Mouse (Mus musculus): ENCODE results near the gene Pih1d1.

Gene Pih1d1

DNA sequence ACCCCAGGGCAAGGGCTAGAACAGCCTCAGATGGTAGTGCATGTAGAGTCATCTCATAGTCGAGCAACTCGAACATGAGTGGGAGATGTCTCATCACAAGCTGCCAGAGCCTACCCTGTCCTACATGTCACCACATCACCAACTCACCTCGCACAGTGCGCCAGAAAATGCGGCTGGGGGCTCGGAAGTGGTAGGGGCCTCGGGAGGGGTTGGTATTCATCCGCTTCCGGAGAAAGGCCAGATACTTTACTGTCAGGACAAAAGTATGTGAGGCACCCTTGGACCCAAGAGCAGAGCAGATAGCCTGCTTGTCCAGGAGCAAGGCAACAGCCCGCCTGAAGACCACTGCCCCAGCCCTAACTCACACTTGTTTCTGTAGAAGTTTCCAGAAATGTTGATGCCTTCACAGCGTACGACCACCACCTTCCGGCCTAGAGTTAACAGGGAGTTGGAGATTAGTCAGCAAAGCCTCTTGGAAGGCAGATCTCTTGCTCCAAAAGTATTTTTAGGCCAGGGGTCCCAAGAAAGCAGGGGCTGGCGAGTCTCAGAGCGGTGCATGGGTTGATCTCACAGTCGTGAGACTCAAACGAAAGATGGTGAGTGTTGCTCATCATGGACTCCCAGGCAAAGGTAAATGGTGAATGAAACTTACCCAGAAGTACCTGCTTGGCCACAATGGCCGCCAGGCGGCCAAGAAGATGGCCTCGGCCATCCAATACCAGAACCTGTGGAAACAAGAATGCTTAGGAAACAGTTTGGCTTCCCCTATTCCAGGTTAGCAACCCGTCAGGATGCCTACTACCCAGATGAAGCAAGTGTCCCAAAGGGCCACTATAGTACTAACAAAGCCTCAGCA lies 27.0 kb upstream of the Pih1d1 start:
- DNase-seq, result no peak

GRCm38 (mm10) chr7:45127700-45128224 lies 26.3 kb upstream of the Pih1d1 start:
- DNase-seq, result no peak

DNA sequence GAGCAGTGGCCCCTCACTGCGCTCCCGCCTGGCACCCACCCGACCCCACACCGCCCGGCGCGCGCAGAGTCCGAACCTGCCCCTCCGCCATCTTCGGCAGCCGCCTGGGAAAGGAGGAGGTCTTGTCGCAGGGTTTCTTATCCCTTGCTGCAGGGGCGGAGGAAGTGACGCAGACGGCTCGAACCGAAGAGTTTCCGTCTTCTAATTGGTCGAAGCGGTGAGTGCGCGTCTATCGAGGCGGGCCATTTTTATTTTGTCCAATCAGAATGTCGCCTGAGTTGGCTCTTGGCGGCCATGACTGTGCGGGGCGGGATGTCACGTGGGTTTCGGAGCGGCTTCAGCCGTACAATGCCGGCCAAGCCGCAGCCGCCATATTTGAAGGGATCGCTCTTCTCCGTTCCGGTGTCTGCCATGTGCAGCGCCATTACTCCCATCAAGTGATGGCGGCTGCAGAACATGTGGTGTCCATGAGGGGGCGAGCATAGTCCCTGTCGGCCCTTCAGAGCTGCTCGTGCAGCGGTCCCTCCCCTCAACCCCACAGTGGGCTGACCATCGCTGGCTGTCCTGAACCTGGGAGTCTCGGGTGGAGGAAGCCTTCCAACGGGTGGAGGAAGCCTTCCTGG lies 25.4 kb upstream of the Pih1d1 start, which contains the start of gene Rpl13a:
Gene Rpl13a, minus strand, starts transcription at position 138 of the 623 bp plus-strand sequence.
- peak; percentile 99 for DNase-seq

GRCm38 (mm10) chr7:45129318-45129717 lies 24.8 kb upstream of the Pih1d1 start:
- no peak for DNase-seq

GRCm38 (mm10) chr7:45129776-45130512 lies 24.2 kb upstream of the Pih1d1 start:
- DNase-seq, result no peak

- DNase-seq, result no peak
Observed at GRCm38 (mm10) chr7:45131850-45132249, 22.3 kb upstream of the Pih1d1 start.

GRCm38 (mm10) chr7:45133446-45134159 lies 20.5 kb upstream of the Pih1d1 start:
- DNase-seq, result no peak

GRCm38 (mm10) chr7:45134544-45135026 lies 19.5 kb upstream of the Pih1d1 start:
- no peak for DNase-seq

DNA sequence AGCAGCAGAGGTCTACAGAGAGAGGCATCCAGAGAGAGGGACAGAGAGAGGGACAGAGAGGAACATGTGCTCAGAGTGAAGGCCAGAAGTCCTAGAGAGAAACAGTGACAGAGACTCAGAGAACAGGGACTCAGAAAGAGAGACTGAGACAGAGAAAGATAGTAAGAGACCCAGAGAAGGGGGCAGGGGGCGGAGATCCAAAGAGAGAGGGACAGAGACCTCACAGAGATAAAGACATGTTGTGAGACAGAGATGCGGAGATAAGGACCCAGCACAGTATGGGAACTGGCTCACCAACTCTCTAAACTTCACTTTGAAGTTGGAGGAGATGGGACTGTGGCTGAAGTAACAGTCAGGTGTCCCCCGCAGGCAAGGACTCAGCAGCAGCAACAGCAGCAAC lies 18.7 kb upstream of the Pih1d1 start:
- DNase-seq, result no peak

DNA sequence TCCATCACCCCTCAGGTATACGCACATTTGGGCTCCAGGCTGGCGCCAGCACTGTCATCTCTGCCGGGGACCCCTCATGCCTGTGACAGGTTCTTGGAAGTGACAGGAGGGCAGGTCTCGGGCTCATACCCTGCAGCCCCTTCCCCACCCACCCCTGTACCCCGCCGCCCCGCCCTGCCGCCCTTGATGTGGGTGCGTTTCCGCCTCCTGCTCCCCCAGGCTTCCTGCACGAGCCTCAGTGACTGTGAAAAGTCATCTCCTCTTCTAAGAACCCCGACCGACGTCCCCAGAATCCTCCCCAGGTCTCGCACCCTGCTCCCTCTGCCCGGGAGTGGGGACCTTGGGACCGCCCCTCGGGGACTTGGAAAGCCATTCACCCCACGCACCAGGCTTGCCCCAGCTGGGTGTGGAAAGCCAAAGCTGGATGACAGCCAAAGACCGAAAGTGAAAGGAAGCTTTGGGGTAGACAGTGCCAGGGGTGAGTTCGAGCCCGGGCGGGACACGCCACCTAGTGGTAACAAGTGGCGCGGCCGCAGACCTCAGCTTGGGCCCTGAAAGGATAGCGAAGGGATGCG lies 18.0 kb upstream of the Pih1d1 start, which contains the start of the genes Gm45713 and Flt3l:
Gene Gm45713, minus strand, starts transcription at position 239 of the 575 bp plus-strand sequence.
Gene Flt3l, minus strand, starts transcription at position 440 of the 575 bp plus-strand sequence.
- peak; percentile 84 for DNase-seq

GRCm38 (mm10) chr7:45137171-45138006 lies 16.7 kb upstream of the Pih1d1 start:
- DNase-seq, result no peak

DNA sequence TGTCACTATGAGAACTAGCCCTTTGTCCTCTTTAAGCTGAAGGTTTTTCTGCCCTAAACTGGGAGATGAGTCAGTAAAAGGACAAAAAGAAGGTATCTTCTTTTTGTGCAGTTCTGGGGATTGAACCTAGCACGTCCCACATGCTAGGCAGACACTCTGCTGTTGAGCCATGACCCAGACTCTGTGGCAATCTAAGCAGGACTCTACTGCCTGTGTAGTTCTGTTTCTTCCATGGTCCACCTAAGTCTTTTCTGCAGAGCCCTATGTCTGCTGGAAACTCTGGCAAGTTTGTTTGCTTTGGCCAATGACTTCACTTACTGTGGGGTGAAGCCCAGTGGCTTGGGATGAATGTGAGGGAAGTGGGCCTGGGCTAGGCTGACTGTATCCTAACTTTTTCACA lies 15.7 kb upstream of the Pih1d1 start:
- DNase-seq, result no peak

DNA sequence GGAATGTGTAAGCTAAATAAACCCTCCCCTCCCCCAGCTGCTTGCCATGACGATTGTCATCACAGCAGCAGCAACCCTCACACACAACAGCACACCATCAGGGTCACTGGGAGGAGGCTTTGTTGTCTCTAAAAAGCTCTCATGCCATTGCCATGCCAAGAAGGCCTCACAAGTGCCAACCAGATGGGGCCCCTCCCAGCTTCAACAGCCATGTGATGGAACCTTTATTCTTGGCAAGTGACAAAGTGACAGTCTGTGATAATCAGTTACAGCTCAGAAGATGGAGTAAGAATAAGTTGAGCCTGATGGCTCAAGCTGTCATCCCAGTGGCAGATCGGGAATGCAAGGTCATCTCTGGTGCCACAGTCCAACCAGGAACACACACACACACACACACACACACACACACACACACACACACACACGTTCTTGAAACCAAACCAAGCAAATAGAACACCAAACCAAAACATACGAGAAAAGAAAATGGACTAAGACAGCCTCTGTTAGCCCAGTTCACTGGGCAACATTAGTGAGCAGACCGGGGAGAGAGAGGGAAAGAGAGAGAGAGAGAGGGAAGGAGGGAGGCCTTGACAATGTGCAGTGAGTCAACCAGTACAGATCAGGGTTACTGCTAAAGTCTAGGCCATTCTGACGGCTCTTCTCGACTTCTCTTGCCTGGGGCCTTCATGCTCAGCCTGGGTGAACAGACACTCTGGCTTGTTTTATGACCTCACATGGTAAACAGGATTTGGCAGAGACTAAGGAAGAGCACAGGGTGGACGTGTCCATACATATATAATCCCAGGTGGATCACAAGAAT lies 14.0 kb upstream of the Pih1d1 start:
- no peak for DNase-seq

DNA sequence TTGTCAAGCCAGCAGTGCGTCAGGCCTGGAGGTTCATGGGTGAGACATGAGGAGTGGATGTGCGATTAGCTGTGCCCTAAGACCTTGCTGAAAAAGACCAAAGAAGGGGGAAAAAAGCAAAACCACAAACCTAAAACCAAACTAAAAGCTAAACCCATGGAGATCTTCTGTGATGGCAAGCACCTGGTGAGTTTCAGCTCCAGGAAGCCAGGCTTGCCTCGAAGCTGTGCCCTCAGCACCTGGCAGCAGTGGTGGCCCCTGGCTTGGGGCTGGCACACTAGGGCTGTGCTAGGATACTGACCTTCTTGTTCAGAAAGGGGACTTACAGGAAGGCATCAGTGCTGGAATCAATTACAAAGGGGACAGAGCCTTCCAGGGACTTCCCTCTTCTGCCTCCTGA lies 12.8 kb upstream of the Pih1d1 start:
- DNase-seq, result no peak

DNA sequence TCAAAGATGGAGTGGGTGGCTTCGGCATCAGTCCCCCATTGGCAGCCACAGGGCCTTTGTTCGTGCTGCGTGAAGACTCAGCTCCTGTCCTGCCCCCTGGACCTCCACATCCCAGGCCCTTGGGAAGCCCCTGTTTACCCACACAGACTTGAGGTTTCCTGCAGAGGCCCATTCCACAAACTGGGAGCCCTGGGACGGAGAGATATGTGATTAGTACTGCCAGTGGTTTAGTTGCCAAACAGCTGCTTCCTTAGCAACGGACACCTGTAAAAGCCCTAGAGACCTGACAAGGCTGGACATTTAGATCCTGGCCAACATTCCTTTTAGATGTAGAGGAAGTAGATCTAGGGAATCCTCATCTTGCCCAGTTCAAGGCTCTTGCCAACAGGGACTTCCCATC lies 12.2 kb upstream of the Pih1d1 start:
- DNase-seq, result no peak

- no peak for DNase-seq
Observed at GRCm38 (mm10) chr7:45144368-45145174, 9.5 kb upstream of the Pih1d1 start.

DNA sequence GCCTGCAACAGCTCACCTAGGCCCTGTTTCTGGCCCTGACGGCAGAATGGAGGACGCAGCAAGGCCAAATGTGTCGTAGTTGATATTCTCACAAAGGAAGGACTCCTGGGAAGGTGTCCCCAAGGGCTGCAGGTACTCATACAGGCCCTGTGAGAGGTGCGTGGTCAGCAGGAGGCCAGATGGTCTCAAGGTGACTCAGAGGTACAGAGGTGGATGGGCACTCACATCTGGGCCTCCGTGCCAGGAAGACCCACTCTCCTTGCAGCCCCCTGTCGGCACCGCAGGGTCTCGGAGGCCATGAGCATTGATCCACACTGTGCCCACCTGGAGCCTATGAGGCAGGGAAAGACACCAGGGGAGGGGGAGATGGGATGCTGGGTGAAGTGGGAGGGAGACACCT lies 8.6 kb upstream of the Pih1d1 start:
- no peak for DNase-seq

DNA sequence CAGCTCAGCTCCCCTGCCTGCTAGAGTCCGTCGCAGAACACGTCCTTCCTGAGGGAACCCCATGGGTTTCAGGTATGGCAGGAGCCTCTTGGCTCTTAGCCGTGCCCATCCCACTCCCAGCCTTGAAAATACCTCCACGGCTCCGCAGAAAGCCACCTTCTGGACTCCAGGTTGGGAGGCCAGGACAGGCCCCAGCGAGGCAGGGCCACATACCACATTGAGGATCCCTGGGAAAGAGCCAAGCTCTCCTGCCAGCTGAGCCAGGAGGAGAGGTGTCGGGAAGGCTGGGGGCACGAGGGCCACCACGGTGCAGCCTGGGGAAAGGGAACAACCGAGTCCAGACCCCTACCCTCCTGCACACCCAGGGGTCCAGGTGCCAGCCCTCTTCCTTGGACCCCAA lies 6.8 kb upstream of the Pih1d1 start:
- no peak for DNase-seq

DNA sequence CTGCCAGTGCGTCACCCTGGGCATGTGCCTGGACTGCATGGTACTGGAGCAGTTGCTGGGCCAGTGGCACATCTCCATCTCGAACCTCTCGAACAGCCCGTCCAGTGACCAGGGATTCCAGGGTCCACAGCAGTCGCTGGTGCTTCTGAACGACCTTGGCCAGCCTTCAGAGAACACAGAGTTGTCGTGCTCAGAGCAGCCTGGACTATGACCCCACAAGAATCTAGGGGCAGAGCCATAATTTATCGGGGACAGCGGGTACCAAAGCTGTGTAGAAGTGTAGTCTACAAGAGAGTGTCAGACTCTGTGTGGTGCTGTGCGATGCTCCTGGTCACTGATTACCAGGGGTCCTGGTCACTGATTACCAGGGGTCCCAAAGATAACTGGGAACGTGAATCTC lies 6.2 kb upstream of the Pih1d1 start:
- no peak for DNase-seq

Measured in right cerebral cortex, postnatal 25 days (tissue).